ENCODE assay signal across 8 mouse cellular contexts in genomic region chrX:169989691-169990631, GRCm38 (mm10). TPM values are rescaled to one million over a fixed set of nuclear protein-coding genes. Genes with fewer than 3 reads are reported as not detected.
DNase-seq lines count a peak whose midpoint lies in the region; ATAC-seq lines count a peak whose summit lies in the region.
"Not testable (repeated sequence)": the region's sequence is repeated elsewhere in the genome, so short reads cannot be mapped to it uniquely, and the experiment has no call there.

No protein-coding gene starts in this region.

- peaks cover 36% of the 10 kb centered on the region for H3K36me3 ChIP-seq in heart, embryonic 15.5 days

- H3K9ac ChIP-seq in heart, embryonic 15.5 days: not testable (repeated sequence)

- not testable (repeated sequence) for H3K4me2 ChIP-seq in heart, embryonic 15.5 days

- H3K4me1 ChIP-seq in brown adipose tissue, adult 24 weeks (ENCODE audit: control insufficient read depth, insufficient read depth, insufficient read length, low read length); heart, embryonic 15.5 days (replicated peaks): not testable (repeated sequence)

- peak; percentile 42 for ATAC-seq in CD4-positive, CD25-positive, alpha-beta regulatory T cell, adult 4 months
- 0 out of 2 replicates have a peak, but pooled peaks have one; percentile 9 for ATAC-seq in erythroid progenitor cell, adult 5-6 weeks (replicated peaks; ENCODE audit: low FRiP score, poor library complexity, severe bottlenecking)
- 0 out of 2 replicates have a peak, but pooled peaks have one; percentile 21 for ATAC-seq in heart, embryonic 15.5 days (replicated peaks; ENCODE audit: insufficient number of reproducible peaks, insufficient read depth, low FRiP score, low read depth)
- ATAC-seq in neutrophil, adult 5-6 weeks (ENCODE audit: extremely low read depth, insufficient number of reproducible peaks, low FRiP score, poor library complexity, severe bottlenecking): peak; percentile 7

- H3K27me3 ChIP-seq in heart, embryonic 15.5 days: not testable (repeated sequence)

- 0 out of 2 replicates have a peak overlapping the region, but pooled peaks have one; percentile 2 for H3K27ac ChIP-seq in brown adipose tissue, adult 24 weeks (replicated peaks; ENCODE audit: low read depth, low read length)
- not testable (repeated sequence) for H3K27ac ChIP-seq in heart, embryonic 15.5 days

- 74% methylated on average over 56 of the region's 56 CpGs for WGBS in heart, embryonic 15.5 days

- H3K4me3 ChIP-seq in brown adipose tissue, adult 24 weeks (ENCODE audit: insufficient read depth, low read depth, low read length): peak overlapping the region; percentile 13
- not testable (repeated sequence) for H3K4me3 ChIP-seq in heart, embryonic 15.5 days

- peaks cover 28% of the 10 kb centered on the region for H3K9me3 ChIP-seq in heart, embryonic 15.5 days (replicated peaks)

- DNase-seq in layer of hippocampus, adult 11-12 months (ENCODE audit: low spot score): peak; percentile 89
- peak; percentile 66 to 83 for DNase-seq in lung, adult 18-20 months
- DNase-seq in testis, postnatal 14 days (ENCODE audit: low spot score): peak; percentile 77

RNA-seq across cellular contexts. Expression of gene Gm21887, which starts 19.5 kb away (rescaled TPM):
- polyA plus RNA-seq in CD4-positive, CD25-positive, alpha-beta regulatory T cell, adult 4 months (2017; shearing (Covaris generic)): 100 to 1,000 TPM in 1 of 2 experiments, 10 to 100 TPM in 1; 25.2 to 130 TPM
- 19.2 and 24.7 TPM in 2 replicates for polyA plus RNA-seq in brown adipose tissue, adult 24 weeks (2012; ENCODE audit: insufficient read depth, insufficient read length, missing spikeins)
- 47.4 and 53.7 TPM in 2 replicates for total RNA-seq in erythroid progenitor cell, adult 5-6 weeks (2015; ENCODE audit: low replicate concordance)
- total RNA-seq in erythroid progenitor cell, adult 5-6 weeks (2017; ENCODE audit: low replicate concordance): 67.6 and 103 TPM in 2 replicates
- polyA plus RNA-seq in heart, embryonic 15.5 days (2015; fragmentation: Nextera tagmentation; extraction: Ambion mirVana): 122 and 155 TPM in 2 replicates
- 206 and 226 TPM in 2 replicates for total RNA-seq in neutrophil, adult 5-6 weeks (2017)
